Mouse (Mus musculus): ENCODE data around the gene Tbc1d24. TPM values are rescaled to one million over a fixed set of nuclear protein-coding genes. Genes with fewer than 3 reads are reported as not detected.

Tbc1d24 gene
- polyA plus RNA-seq, 1 experiment = 62.9 TPM

- no peak for TF ChIP-seq CTCF (IDR thresholded peaks at IDR 0.05; ENCODE audit: extremely low read depth, insufficient read length, insufficient replicate concordance, low read depth, low read length)
- TF ChIP-seq POLR2A (IDR thresholded peaks at IDR 0.05; ENCODE audit: low read depth, low read length) = no peak
- 93% methylated on average over 7 of the region's 7 CpGs for WGBS
- H3K4me1 ChIP-seq (ENCODE audit: control insufficient read depth, insufficient read depth, insufficient read length, low read length) = no peaks in the 10 kb centered on the region
- H3K27me3 ChIP-seq (ENCODE audit: control insufficient read depth, insufficient read depth, low read length) = no peaks in the 10 kb centered on the region
- H3K27ac ChIP-seq (ENCODE audit: insufficient read depth, low read depth, low read length) = no peak overlapping the region
- H3K36me3 ChIP-seq (ENCODE audit: control insufficient read depth, insufficient read depth, low read length) = peaks cover 37% of the 10 kb centered on the region
- no peak overlapping the region for H3K4me3 ChIP-seq (ENCODE audit: low read depth, low read length)
These were observed 31.6 kb upstream of the Tbc1d24 start for GRCm38 (mm10) chr17:24236921-24237320.

DNA sequence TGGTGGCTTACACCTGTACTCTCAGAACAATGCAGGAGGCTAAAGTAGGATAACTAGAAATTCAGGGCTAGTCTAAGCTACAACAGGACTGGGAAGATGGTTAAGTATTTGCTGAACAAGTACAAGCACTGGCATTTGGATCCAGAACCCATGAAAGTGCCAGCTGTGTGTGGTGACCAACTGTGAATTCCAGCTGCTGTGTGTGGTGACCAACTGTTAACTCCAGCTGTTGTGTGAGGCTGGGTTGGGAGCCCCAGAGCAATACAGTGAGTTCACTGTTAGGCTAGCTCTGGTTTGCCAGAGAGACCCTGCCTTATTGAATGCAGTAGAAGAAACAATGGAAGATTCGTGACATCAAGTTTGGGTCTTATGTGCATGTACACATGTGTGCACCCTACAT lies 31.1 kb upstream of the Tbc1d24 start:
- Histone ChIP-seq H3K4me1 (ENCODE audit: control insufficient read depth, insufficient read depth, insufficient read length, low read length) (no peaks in the 10 kb centered on the region), H3K27ac (ENCODE audit: insufficient read depth, low read depth, low read length) (no peak overlapping the region), H3K4me3 (ENCODE audit: low read depth, low read length) (no peak overlapping the region), H3K36me3 (ENCODE audit: control insufficient read depth, insufficient read depth, low read length) (peaks cover 35% of the 10 kb centered on the region), H3K27me3 (ENCODE audit: control insufficient read depth, insufficient read depth, low read length) (no peaks in the 10 kb centered on the region)
- WGBS = 100% methylated on average over 1 of the region's 1 CpGs
- TF ChIP-seq POLR2A (IDR thresholded peaks at IDR 0.05; ENCODE audit: low read depth, low read length) = no peak
- TF ChIP-seq CTCF (IDR thresholded peaks at IDR 0.05; ENCODE audit: extremely low read depth, insufficient read length, insufficient replicate concordance, low read depth, low read length) = no peak

DNA sequence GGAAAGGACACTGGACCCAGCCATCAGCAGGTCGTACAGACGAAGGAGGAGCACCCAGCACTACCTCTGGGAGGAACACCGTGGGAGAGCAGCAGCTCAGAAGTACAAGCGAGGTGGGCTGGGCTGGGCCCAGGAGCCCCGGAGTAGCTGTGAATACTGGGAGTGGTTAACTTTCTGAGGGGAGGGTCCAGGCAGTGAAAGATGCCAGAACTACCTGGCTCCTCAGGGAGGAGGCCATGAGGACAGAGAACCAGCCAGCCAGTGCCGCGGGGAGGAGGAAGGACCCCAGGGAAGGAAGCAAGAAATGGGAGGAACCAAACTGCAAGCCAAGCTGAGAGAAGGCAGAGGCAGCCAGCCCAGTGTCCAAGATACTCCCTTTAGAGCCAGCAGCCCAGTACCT lies 22.6 kb upstream of the Tbc1d24 start:
- no peaks in the 10 kb centered on the region for H3K27me3 ChIP-seq (ENCODE audit: control insufficient read depth, insufficient read depth, low read length)
- H3K27ac ChIP-seq (ENCODE audit: insufficient read depth, low read depth, low read length) = no peak overlapping the region
- no peak overlapping the region for H3K4me3 ChIP-seq (ENCODE audit: low read depth, low read length)
- no peak for TF ChIP-seq CTCF (IDR thresholded peaks at IDR 0.05; ENCODE audit: extremely low read depth, insufficient read length, insufficient replicate concordance, low read depth, low read length)
- TF ChIP-seq POLR2A (IDR thresholded peaks at IDR 0.05; ENCODE audit: low read depth, low read length) = no peak
- WGBS = 85% methylated on average over 7 of the region's 7 CpGs
- peaks cover 24% of the 10 kb centered on the region for H3K36me3 ChIP-seq (ENCODE audit: control insufficient read depth, insufficient read depth, low read length)
- no peaks in the 10 kb centered on the region for H3K4me1 ChIP-seq (ENCODE audit: control insufficient read depth, insufficient read depth, insufficient read length, low read length)

- H3K4me1 ChIP-seq (ENCODE audit: control insufficient read depth, insufficient read depth, insufficient read length, low read length) = no peaks in the 10 kb centered on the region
- no peak overlapping the region for H3K4me3 ChIP-seq (ENCODE audit: low read depth, low read length)
- H3K27me3 ChIP-seq (ENCODE audit: control insufficient read depth, insufficient read depth, low read length) = no peaks in the 10 kb centered on the region
- H3K27ac ChIP-seq (ENCODE audit: insufficient read depth, low read depth, low read length) = no peak overlapping the region
- H3K36me3 ChIP-seq (ENCODE audit: control insufficient read depth, insufficient read depth, low read length) = peaks cover 19% of the 10 kb centered on the region
- no peak for TF ChIP-seq POLR2A (IDR thresholded peaks at IDR 0.05; ENCODE audit: low read depth, low read length)
- TF ChIP-seq CTCF (IDR thresholded peaks at IDR 0.05; ENCODE audit: extremely low read depth, insufficient read length, insufficient replicate concordance, low read depth, low read length) = no peak
- WGBS = 88% methylated on average over 8 of the region's 8 CpGs
These were observed 21.4 kb upstream of the Tbc1d24 start for GRCm38 (mm10) chr17:24226721-24227120.

DNA sequence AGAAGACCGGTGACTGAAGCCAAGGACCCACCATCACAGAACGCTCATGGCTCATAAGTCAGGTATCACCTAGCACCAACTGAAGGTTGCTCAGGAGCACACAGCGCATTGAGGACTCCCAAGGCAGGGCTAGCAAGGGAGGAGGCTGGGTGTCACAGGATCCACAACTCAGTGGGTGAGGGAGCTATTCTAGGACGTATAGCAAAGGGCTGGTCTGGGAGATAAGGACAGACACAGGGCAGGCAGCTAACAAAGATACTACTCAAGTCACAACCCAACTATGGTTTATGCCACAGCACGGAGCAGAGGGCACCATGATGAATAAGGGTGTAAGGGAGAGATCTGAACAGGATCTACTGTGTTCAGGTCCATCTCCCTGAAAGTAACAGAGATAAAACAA lies 20.5 kb upstream of the Tbc1d24 start:
- H3K4me1 ChIP-seq (ENCODE audit: control insufficient read depth, insufficient read depth, insufficient read length, low read length) = peaks cover 4% of the 10 kb centered on the region; the same call in 1 of the 2 replicates
- no peak overlapping the region for H3K4me3 ChIP-seq (ENCODE audit: low read depth, low read length)
- TF ChIP-seq CTCF (IDR thresholded peaks at IDR 0.05; ENCODE audit: extremely low read depth, insufficient read length, insufficient replicate concordance, low read depth, low read length) (no peak), POLR2A (IDR thresholded peaks at IDR 0.05; ENCODE audit: low read depth, low read length) (no peak)
- no peaks in the 10 kb centered on the region for H3K27me3 ChIP-seq (ENCODE audit: control insufficient read depth, insufficient read depth, low read length)
- 93% methylated on average over 5 of the region's 5 CpGs for WGBS
- no peak overlapping the region for H3K27ac ChIP-seq (ENCODE audit: insufficient read depth, low read depth, low read length)
- peaks cover 16% of the 10 kb centered on the region for H3K36me3 ChIP-seq (ENCODE audit: control insufficient read depth, insufficient read depth, low read length)

DNA sequence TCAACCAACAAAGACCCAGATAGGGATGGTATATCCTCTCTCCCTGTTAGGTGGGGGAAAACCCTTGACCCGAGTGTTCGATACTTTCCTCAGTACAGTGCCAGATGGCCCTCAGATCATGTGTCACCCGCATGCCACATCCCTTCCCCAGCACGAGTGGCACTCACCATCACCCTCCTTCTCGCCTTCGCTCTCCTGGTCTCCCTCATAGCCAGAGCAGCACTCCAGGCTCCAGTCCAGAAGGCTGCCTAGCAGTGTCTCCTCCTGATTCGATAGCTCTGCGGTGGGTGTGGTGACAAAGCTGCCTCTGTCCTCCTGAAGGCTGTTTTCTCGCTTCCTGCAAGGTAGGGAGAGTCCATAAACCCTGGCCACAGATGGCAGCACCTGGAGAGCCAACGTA lies 19.4 kb upstream of the Tbc1d24 start:
- H3K36me3 ChIP-seq (ENCODE audit: control insufficient read depth, insufficient read depth, low read length) = peaks cover 16% of the 10 kb centered on the region
- 86% methylated on average over 10 of the region's 10 CpGs for WGBS
- TF ChIP-seq POLR2A (IDR thresholded peaks at IDR 0.05; ENCODE audit: low read depth, low read length) (no peak), CTCF (IDR thresholded peaks at IDR 0.05; ENCODE audit: extremely low read depth, insufficient read length, insufficient replicate concordance, low read depth, low read length) (no peak)

GRCm38 (mm10) chr17:24223513-24223912 lies 18.2 kb upstream of the Tbc1d24 start:
- WGBS = 89% methylated on average over 5 of the region's 5 CpGs
- no peak overlapping the region for H3K4me3 ChIP-seq (ENCODE audit: low read depth, low read length)
- peaks cover 12% of the 10 kb centered on the region for H3K4me1 ChIP-seq (ENCODE audit: control insufficient read depth, insufficient read depth, insufficient read length, low read length)
- H3K27ac ChIP-seq (ENCODE audit: insufficient read depth, low read depth, low read length) = no peak overlapping the region
- H3K27me3 ChIP-seq (ENCODE audit: control insufficient read depth, insufficient read depth, low read length) = no peaks in the 10 kb centered on the region
- TF ChIP-seq POLR2A (IDR thresholded peaks at IDR 0.05; ENCODE audit: low read depth, low read length) = no peak
- no peak for TF ChIP-seq CTCF (IDR thresholded peaks at IDR 0.05; ENCODE audit: extremely low read depth, insufficient read length, insufficient replicate concordance, low read depth, low read length)
- H3K36me3 ChIP-seq (ENCODE audit: control insufficient read depth, insufficient read depth, low read length) = peaks cover 13% of the 10 kb centered on the region

More for the DNA sequence above, 19.4 kb upstream of the Tbc1d24 start:
- Histone ChIP-seq H3K4me1 (ENCODE audit: control insufficient read depth, insufficient read depth, insufficient read length, low read length) (peaks cover 9% of the 10 kb centered on the region), H3K4me3 (ENCODE audit: low read depth, low read length) (no peak overlapping the region), H3K27me3 (ENCODE audit: control insufficient read depth, insufficient read depth, low read length) (no peaks in the 10 kb centered on the region), H3K27ac (ENCODE audit: insufficient read depth, low read depth, low read length) (no peak overlapping the region)
